Mouse (Mus musculus): ENCODE measurements around the gene Rtl8c. TPM values are rescaled to one million over a fixed set of nuclear protein-coding genes. Genes with fewer than 3 reads are reported as not detected.
"Not testable (repeated sequence)": the region's sequence is repeated elsewhere in the genome, so short reads cannot be mapped to it uniquely, and the experiment has no call there.

The Rtl8c gene
- 191 and 220 TPM in 2 replicates for polyA plus RNA-seq (2012; rRNA removed)

DNA sequence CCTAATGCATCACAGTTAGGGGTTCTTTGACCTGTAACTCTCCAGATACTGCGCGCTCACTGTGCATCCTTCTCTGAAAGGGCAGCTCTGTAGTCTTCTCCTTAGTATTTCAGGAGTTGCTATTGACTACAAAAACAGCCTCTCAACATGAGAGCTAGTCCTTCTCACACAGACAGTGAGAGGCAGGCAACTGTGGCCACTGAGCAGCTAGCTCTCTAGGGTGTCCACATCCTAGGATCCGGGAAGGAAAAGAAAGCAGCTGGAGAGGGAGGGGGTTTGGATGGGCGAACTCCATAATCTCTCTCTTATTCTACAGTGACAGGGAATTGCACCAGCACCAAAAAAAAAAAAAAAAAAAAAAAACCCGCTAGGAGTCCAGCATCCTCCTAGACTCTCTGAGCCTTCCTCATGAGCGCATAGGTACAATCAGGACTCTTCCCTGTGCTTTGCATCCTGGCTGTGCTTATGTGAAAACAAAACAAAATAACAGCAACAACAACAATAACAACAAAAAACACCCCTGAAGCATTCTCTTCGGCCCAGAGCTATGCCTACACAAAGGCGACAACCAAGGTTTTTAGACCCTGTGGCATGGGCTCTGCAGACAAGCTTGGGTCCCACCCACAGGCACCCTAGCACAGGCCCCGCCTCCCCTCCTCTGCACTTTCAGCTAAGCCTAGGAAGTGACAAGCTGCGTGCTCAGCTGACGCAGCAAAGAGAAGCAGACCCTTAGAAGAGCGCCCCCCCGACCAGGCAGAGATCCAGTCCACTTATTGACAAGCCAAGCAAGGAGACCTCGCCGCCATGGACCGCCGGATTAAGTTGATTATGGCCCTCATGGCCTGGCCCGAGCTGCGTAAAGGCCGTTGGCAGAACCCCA is at the start of gene Rtl8c:
Rtl8c (plus strand) TSS at position 791 of the 880 bp plus-strand sequence.
- DNase-seq (ENCODE audit: extremely low spot score in 1 of 2, low spot score in 1 of 2): peak; percentile 61 to 78

DNA sequence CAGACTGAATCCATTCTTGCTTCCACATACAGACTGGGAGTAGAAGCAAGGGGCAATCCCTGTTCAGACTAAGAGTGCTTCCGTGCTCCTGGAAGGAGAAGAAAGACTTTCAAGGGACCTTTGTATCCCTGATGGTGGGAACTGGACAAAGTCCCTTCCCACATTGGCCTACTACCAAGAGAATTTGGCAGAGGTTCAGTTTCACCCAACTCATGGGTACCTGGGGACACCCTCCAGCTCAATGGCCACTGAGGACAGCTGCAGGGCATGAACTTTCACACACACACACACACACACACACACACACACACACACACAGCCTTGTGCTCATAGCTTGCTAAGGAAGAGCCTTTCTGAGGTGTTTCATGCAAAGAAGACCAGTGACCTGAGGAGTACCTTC is 28.5 kb upstream of the Rtl8c start:
- no peak for DNase-seq (ENCODE audit: extremely low spot score in 1 of 2, low spot score in 1 of 2)

DNA sequence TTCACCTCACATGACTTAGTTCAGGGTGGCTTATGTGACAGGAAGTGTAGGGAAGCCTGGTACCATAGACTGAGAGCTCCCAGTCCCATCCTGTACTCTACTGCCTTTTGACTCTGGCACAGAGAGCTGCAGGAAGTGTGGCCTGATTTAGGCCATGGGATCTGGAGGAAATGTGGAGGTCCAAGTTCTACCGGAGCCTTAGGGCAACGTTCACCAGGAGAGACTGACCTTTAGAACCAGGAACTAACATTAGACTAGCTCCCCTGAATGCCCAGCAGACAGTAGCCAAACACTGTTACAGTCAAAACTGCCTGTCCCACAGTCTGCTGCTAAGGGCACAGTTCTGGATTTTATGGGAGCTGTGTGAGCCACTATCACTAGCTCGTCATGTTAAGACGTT is 26.4 kb upstream of the Rtl8c start:
- DNase-seq (ENCODE audit: extremely low spot score in 1 of 2, low spot score in 1 of 2): not testable (repeated sequence)

DNA sequence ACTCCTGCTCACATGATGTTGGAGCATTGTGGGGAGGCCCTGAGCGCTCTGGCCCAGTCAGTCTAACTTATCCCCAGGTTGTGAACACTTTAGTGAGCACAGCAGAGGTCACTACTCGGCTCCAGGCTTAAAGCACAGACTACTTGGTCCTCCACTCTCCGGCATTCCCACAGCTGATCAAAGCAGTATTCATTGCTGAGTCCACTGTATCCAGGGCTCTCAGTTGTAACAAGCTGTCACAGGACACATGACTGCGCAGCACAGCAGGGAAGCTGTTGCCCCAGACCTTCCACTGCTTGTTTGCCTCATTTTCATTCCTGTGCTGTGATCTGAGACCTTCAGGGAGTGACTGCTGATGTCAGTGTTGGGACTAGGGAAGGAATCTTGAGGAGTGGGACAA is 24.4 kb upstream of the Rtl8c start:
- not testable (repeated sequence) for DNase-seq (ENCODE audit: extremely low spot score in 1 of 2, low spot score in 1 of 2)

DNA sequence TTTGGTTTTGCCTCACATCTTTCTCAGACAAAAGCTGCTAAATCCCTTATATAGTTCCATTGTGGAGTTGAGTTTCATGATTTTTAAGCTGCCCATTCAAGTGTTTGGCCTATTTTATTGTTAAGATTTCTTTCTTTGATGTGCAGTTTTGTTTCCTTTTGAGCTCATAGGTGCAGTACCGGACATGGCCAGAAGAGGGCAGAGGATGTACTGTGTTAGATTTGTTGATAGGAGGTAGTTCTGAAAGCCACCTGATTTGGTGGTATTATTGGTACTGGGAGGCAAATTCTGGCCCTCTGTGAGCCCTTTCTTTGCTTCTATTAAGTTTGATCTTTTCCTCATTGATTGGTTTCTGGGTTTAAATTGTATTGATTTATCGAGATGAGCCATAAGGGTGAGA is 7.8 kb upstream of the Rtl8c start:
- DNase-seq (ENCODE audit: extremely low spot score in 1 of 2, low spot score in 1 of 2): peak in 1 of 2 experiments; percentile 77

DNA sequence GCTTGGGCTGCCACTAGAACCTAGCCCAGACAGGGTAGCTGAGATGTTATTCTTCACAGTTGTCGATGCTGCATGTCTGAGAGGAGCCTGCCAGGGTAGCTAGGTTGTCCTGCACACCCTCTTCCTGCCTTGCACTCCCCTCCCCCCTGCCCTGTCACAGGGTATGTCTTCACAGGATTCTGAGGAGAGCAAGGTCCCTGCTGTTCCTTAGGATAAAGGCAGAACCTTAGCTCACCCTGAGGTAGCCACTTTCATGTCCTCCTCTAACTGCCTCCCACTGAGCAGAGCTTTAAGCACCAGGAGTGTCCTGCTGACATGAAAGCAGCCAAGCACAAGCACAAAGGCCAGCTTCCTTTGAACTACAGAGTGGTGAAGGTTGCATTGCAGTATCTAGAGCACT is 1.7 kb upstream of the Rtl8c start:
- not testable (repeated sequence) for DNase-seq (ENCODE audit: extremely low spot score in 1 of 2, low spot score in 1 of 2)

DNA sequence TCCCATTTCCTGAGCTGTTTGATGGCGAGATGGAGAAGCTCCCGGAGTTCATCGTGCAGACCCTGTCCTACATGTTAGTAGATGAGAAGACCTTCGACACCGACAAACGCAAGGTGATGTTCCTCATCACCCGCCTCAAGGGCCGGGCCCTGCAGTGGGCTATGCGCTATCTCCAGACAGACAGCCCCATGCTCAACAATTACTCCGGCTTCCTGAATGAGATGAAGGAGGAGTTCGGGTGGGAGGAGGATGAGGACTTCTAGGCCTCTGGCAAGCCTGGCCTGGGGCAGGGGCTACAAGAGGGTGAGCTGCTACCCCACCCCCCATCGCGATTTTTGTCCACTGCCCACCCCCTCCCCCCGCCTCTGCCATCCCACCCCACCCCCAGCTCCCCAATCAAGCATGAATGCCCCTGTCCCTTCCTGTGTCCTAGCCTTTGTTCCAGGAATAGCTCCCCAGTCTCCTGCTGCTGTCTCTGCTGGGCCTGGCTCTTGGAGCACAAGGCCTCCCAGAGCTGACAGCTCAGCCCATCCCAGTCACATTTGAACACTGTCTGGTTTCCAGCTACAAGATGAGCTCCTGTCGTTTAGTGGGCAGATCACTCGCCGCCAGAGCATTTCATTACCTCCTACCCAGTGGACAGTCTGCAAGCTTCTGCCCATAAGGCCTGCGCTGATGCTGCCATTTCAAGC is 436 bp downstream of the Rtl8c start:
- DNase-seq (ENCODE audit: extremely low spot score in 1 of 2, low spot score in 1 of 2): peak in 1 of 2 experiments; percentile 11

DNA sequence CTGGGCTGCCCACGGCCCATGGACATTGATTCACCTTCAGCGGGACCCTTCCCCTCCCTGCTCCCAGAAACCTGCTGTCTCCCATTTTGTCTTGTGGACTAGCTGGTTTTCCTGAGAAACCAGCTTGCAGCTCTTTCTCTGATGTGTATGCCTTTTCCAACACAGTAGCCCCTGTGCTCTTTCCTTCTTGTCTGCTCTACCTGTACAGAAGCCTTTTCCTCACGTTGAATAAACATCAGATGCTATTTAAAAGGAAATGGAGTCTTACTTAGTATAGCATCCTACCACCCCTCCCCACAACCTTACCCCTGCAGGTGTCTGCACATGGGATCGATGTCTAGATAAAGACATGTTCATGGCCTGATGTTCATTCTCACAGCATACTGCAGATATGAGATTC is 1.0 kb downstream of the Rtl8c start, which contains the start of gene Gm14597:
Gm14597 (minus strand) TSS at position 101 of the 400 bp plus-strand sequence.
- DNase-seq (ENCODE audit: extremely low spot score in 1 of 2, low spot score in 1 of 2): not testable (repeated sequence)

DNA sequence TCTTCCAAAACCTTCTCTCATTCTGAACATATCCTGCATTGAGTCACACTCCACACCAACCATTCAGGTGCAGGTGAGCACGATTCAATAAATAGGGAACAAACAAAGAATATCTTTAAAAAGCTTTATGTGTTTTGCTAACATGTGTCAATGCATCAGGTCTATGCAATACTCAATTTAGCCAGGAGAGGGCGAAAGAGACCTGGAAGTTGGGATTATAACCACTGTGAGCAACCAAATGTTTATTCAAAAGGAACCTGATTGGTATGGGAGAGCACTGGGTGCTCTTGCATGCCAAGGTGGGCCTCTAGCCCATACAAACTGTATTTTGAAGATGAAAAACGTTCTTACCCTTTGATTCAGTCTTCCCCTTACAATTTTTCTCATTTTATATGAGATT is 2.7 kb downstream of the Rtl8c start:
- DNase-seq (ENCODE audit: extremely low spot score in 1 of 2, low spot score in 1 of 2): peak; percentile 39 to 92

DNA sequence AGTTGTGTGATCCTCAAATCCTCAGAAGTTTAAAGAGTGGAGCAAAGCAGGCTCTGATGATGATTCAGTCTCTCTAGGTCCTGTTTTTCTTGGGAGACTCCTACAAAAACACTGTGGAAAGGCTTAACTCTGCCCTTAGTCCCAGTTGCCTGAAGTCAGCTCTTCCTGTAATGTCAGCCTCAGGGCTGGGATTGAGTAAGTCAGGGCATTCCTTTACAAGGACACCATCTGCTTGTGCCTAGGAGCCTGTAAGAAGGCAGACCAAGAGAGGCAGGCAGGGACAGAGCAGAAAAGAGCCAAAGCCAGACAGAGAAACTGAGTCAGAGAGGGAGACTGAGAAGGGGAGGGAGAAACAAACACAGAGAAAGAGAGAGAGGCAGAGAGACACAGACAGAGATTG is 3.6 kb downstream of the Rtl8c start:
- not testable (repeated sequence) for DNase-seq (ENCODE audit: extremely low spot score in 1 of 2, low spot score in 1 of 2)

DNA sequence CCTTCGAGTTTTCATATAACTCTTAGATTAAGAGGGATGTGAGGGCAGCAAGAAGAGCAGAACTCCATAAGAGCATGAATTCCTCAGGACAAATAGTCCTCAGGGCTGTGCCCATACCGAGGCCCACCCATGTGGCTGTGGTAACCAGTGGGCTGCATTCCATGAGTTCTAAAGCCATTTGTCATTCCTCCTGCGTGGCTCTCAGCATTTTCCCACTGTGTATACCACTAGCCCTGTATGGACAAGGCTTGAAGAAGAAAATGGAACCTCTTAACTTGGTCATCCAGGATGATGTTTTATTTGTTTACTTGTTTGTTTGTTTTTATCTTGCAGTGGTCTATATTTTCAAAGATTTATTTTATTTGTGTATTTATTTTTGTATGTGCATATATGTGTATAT is 30.3 kb downstream of the Rtl8c start:
- not testable (repeated sequence) for DNase-seq (ENCODE audit: extremely low spot score in 1 of 2, low spot score in 1 of 2)

DNA sequence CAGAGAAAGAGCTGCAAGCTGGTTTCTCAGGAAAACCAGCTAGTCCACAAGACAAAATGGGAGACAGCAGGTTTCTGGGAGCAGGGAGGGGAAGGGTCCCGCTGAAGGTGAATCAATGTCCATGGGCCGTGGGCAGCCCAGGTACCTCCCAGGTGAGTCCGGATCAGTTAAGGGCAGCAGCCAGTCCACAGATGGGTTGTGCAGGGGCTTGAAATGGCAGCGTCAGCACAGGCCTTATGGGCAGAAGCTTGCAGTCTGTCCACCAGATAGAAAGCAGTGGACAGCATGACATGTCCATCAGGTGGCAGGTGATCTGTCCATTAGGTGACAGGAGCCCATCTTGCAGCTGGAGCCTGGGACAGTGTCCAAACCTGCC is 34.8 kb downstream of the Rtl8c start:
- DNase-seq (ENCODE audit: extremely low spot score in 1 of 2, low spot score in 1 of 2): not testable (repeated sequence)

DNA sequence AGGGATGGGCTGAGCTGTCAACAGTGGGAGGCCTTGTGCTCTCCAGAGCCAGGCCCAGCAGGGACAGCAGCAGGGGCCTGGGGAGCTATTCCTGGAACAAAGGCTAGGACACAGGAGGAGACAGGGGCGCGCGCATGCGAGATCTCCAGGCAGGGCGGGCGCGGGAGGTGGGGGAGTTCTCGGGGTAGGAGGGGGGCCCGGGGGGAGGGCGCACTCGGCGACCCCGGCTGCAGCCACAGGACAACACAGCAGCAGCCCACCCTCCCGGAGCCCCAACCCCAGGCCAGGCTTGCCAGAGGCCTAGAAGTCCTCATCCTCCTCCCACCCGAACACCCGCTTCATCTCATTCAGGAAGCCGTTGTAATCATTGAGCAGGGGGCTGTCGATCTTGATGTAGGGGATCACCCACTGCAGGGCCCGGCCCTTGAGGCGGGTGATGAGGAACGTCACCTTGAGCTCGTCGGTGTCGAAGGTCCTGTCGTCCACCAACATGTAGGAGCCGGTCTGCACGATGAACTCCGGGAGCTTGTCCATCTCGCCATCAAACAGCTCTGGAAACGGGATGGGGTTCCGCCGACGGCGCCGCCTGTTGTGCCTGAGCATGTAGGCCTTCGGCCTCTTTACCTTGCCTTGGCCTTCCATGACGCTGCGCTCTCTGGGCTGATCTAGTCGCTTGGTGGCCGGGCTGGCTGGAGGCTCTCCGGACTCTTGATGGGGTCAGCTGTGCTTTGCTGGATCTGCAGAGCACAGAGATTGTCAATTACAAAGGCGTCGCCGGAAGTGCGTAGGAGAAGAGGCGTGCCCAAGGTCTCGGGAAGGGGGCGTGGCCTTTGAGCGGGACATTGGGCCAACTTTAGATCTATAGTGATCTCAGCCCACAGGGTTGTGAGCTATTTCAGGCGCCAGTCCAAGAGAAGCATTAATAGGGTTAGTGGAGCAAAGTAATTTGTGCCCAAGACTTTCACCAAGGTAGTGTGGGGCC is 35.4 kb downstream of the Rtl8c start, which contains the start of gene Rtl8a:
Rtl8a (minus strand) TSS at position 703 of the 982 bp plus-strand sequence.
- DNase-seq (ENCODE audit: extremely low spot score in 1 of 2, low spot score in 1 of 2): peak; percentile 53 to 76

DNA sequence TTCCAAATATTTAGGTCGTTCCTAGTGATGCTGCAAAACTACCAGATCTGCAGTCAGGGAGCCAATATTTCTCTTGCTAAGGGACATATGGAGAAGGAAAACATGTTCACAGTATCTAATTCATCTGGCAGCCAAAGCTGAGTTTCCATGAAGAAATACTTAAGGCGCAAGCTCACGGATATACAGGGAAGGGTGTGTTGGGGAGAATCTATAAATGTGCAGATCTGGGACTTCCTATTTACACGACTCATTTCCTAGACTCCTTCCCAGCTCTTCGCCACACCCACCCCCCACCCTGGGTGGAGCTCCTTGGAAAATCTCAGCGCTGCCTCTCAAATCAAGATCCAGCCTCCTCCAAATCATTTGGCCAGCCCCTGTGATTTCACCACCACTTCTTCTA is 38.1 kb downstream of the Rtl8c start:
- DNase-seq (ENCODE audit: extremely low spot score in 1 of 2, low spot score in 1 of 2): peak in 1 of 2 experiments; percentile 12

DNA sequence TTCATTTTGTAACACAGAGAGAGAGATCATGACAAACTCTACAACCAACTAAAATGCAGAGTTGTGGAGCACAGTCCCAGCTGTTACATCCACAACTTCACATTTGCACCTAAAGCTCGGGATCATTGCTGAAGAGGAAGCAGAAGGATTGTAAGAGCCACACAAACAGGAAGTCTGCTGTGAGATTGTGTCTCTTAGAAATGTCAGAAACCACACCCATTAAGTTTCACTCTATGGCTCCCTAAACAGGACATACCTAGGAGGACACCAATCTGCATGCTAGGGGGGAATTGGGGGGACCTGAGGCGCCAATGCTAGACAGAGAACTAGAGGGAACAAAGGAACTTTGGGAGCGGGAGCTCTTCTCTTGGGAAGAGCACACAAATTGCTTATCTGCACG is 45.1 kb downstream of the Rtl8c start:
- DNase-seq (ENCODE audit: extremely low spot score in 1 of 2, low spot score in 1 of 2): not testable (repeated sequence)

Other genes starting within 250 kb of the Rtl8c start
- gene Mospd1, start 237.5 kb upstream of the Rtl8c start, polyA plus RNA-seq (2012; rRNA removed): 12.4 and 14.2 TPM in 2 replicates
- gene Etd, start 173.1 kb upstream of the Rtl8c start, polyA plus RNA-seq (2012; rRNA removed): not detected in 2 replicates
- not detected in 2 replicates for gene Gm14597, start 947 bp downstream of the Rtl8c start, polyA plus RNA-seq (2012; rRNA removed)
- 228 and 280 TPM in 2 replicates for gene Rtl8a, start 35.6 kb downstream of the Rtl8c start, polyA plus RNA-seq (2012; rRNA removed)
- 320 and 350 TPM in 2 replicates for gene Rtl8b, start 62.4 kb downstream of the Rtl8c start, polyA plus RNA-seq (2012; rRNA removed)
- gene 4930502E18Rik, start 116.8 kb downstream of the Rtl8c start, polyA plus RNA-seq (2012; rRNA removed): 0.42 and 0.59 TPM in 2 replicates
- gene 1700013H16Rik, start 149.8 kb downstream of the Rtl8c start, polyA plus RNA-seq (2012; rRNA removed): not detected in 2 replicates
- 0.38 and 0.53 TPM in 2 replicates for gene Zfp36l3, start 168.4 kb downstream of the Rtl8c start, polyA plus RNA-seq (2012; rRNA removed)
- gene Xlr, start 189.7 kb downstream of the Rtl8c start, polyA plus RNA-seq (2012; rRNA removed): 1.2 and 2.3 TPM in 2 replicates